ENCODE assay signal across 8 mouse cellular contexts in genomic region chr9:36832529-36832928, GRCm38 (mm10). TPM values are rescaled to one million over a fixed set of nuclear protein-coding genes. Genes with fewer than 3 reads are reported as not detected.
A peak's percentile ranks its signal among the peaks of the same experiment; 100 is the strongest.
DNase-seq lines count a peak whose midpoint lies in the region; ATAC-seq and TF ChIP-seq lines count a peak whose summit lies in the region.

No protein-coding gene starts in this region.

- peak overlapping the region; percentile 39; the same call in 1 of the 2 replicates for H3K9ac ChIP-seq in intestine, embryonic 15.5 days

- 0% methylated on average over 32 of the region's 32 CpGs for WGBS in intestine, embryonic 15.5 days

- TF ChIP-seq CTCF in bone marrow macrophage, adult 2 months (IDR thresholded peaks at IDR 0.05; ENCODE audit: low read depth, low read length), result no peak

- H3K4me2 ChIP-seq in intestine, embryonic 15.5 days (replicated peaks), result peak overlapping the region; percentile 83

- H3K27me3 ChIP-seq in intestine, embryonic 15.5 days (replicated peaks), result no peaks in the 10 kb centered on the region; the same call in 1 of the 2 replicates

- H3K4me1 ChIP-seq in bone marrow macrophage, adult 2 months (ENCODE audit: control insufficient read depth, insufficient read depth, low read length), result no peaks in the 10 kb centered on the region
- peaks cover 3% of the 10 kb centered on the region; the same call in 1 of the 2 replicates for H3K4me1 ChIP-seq in intestine, embryonic 15.5 days (replicated peaks)

- no peaks in the 10 kb centered on the region for H3K9me3 ChIP-seq in intestine, embryonic 15.5 days

- peak; percentile 81 for DNase-seq in embryo, embryonic 9.5 days (ENCODE audit: extremely low spot score)
- peak; percentile 34 to 62 for DNase-seq in gastrocnemius, postnatal 4 days (ENCODE audit: low spot score in 2 of 2)
- DNase-seq in left cerebral cortex, adult 9 months (ENCODE audit: low spot score in 2 of 2), result peak; percentile 85 to 93
- peak; percentile 49 to 68 for DNase-seq in lung, postnatal 4 days
- DNase-seq in right cerebral cortex, postnatal 14 days, result peak; percentile 89
- DNase-seq in spleen, postnatal 36 days (ENCODE audit: low spot score in 2 of 2), result no peak

- peak overlapping the region; percentile 49 for H3K4me3 ChIP-seq in bone marrow macrophage, adult 2 months (ENCODE audit: insufficient read depth, low read length)
- peak overlapping the region; percentile 43 for H3K4me3 ChIP-seq in intestine, embryonic 15.5 days (replicated peaks)

- H3K27ac ChIP-seq in bone marrow macrophage, adult 2 months (ENCODE audit: insufficient read depth, low read depth, low read length), result no peak overlapping the region
- no peak overlapping the region for H3K27ac ChIP-seq in intestine, embryonic 15.5 days

- no peak for TF ChIP-seq POLR2A in bone marrow macrophage, adult 2 months (IDR thresholded peaks at IDR 0.05; ENCODE audit: borderline replicate concordance, low read depth, low read length)

- peak; percentile 94 for ATAC-seq in intestine, embryonic 15.5 days

- no peaks in the 10 kb centered on the region for H3K36me3 ChIP-seq in intestine, embryonic 15.5 days

RNA-seq across cellular contexts. Expression of gene Fez1, which starts 10.9 kb away (rescaled TPM):
- polyA plus RNA-seq in bone marrow macrophage, adult 2 months (2012; ENCODE audit: insufficient read depth, insufficient read length, missing spikeins), result not detected in 2 replicates
- 10 to 100 TPM; 11.1 to 13.2 TPM for total RNA-seq in gastrocnemius, postnatal 4 days (2021)
- 16.5 and 16.9 TPM in 2 replicates for polyA plus RNA-seq in intestine, embryonic 15.5 days (2015; fragmentation: Nextera tagmentation; extraction: Ambion mirVana)

RNA-seq across cellular contexts. Expression of gene Ei24, which starts 35.3 kb away (rescaled TPM):
- polyA plus RNA-seq in bone marrow macrophage, adult 2 months (2012; ENCODE audit: insufficient read depth, insufficient read length, missing spikeins), result 58.8 and 66.2 TPM in 2 replicates
- 10 to 100 TPM; 51.3 to 55.9 TPM for total RNA-seq in gastrocnemius, postnatal 4 days (2021)
- polyA plus RNA-seq in intestine, embryonic 15.5 days (2015; fragmentation: Nextera tagmentation; extraction: Ambion mirVana), result 93.5 and 95.5 TPM in 2 replicates

Comparison
In these comparisons a context has a peak if more than half of its experiments do, and no peak if none do; other contexts are left out.
1. DNase-seq: peak in embryo, embryonic 9.5 days (single experiment), gastrocnemius, postnatal 4 days (2 of 2), left cerebral cortex, adult 9 months (2 of 2), lung, postnatal 4 days (2 of 2) and right cerebral cortex, postnatal 14 days (single experiment); none in spleen, postnatal 36 days (0 of 2).
2. RNA of gene Fez1, which starts 10.9 kb away (polyA plus RNA-seq): 16.5 to 16.9 TPM in intestine, embryonic 15.5 days; not detected in bone marrow macrophage, adult 2 months; every median in the first group is over 10 times any median in the second.